Mouse (Mus musculus): ENCODE measurements around the gene Ndrg2.

The Ndrg2 gene

GRCm38 (mm10) chr14:51892191-51892939, 21.6 kb downstream of the Ndrg2 start, which contains the start of gene Slc39a2:
Gene Slc39a2, plus strand, starts transcription at chr14:51892889.
- Histone ChIP-seq H3K4me3 (replicated peaks; ENCODE audit: low read length) (0 out of 2 replicates have a peak within 1 kb of the TSS, but pooled peaks have one; percentile 3), H3K9me3 (ENCODE audit: low read length) (no peaks in the 10 kb centered on the region), H3K36me3 (ENCODE audit: insufficient read depth, low read length) (peaks cover 44% of the 10 kb centered on the region), H3K4me1 (replicated peaks; ENCODE audit: low read depth, low read length) (peaks cover 42% of the 10 kb centered on the region), H3K27me3 (ENCODE audit: insufficient read depth, low read length) (peaks cover 16% of the 10 kb centered on the region)
- peak; percentile 87 for TF ChIP-seq NANOG (IDR thresholded peaks at IDR 0.05; ENCODE audit: borderline replicate concordance, low read length)
- no peak for TF ChIP-seq CTCF (conservative IDR thresholded peaks at IDR 0.05; ENCODE audit: low read length)

DNA sequence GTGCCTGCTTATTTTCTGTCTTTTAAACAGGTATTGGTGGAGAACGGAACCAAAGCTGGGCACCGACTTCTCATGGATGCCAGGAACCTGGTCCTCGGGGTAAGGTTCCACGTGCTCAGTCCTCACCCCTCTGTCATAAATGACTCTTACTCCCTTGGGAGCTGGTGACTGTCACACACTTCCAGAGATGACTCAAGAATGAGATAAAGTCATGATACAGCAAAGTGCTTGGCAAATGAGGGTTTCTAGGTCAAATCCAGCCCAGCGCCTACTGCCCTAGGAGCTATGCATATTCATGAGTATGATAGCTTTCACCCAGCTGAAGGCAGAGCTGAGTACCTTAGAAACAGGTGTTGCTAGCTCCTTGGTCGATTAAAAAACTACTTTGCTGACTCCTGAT, 24.1 kb downstream of the Ndrg2 start:
- H3K27me3 ChIP-seq (ENCODE audit: insufficient read depth, low read length) = peaks cover 3% of the 10 kb centered on the region

DNA sequence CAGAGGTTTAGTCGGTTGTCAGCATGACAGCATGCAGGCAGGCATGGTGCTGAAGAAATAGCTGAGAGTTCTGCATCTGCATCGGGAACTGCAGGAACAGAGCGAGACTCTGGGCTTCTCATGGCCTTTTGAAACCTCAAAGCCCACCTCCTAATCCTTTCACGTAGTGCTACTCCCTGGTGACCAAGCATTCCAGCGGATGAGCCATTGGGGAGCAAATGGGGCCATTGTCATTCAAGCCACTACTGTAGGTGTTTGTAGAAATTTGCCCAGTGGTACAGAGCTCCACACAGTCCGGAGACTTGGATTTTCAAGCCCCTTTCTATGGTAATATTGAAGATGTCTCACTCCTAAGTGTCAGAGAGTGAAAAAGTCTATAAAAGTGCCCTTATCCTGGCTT, 27.9 kb downstream of the Ndrg2 start:
- no peaks in the 10 kb centered on the region for H3K9me3 ChIP-seq (ENCODE audit: low read length)
- peak overlapping the region; percentile 94 for H3K4me3 ChIP-seq (replicated peaks; ENCODE audit: low read length)
- H3K36me3 ChIP-seq (ENCODE audit: insufficient read depth, low read length) = peaks cover 43% of the 10 kb centered on the region
- no peaks in the 10 kb centered on the region for H3K27me3 ChIP-seq (ENCODE audit: insufficient read depth, low read length)
- TF ChIP-seq POU5F1 (IDR thresholded peaks at IDR 0.05; ENCODE audit: borderline replicate concordance, low read length) (no peak), CTCF (conservative IDR thresholded peaks at IDR 0.05; ENCODE audit: low read length) (no peak)
- peaks cover 25% of the 10 kb centered on the region for H3K4me1 ChIP-seq (replicated peaks; ENCODE audit: low read depth, low read length)

More for the DNA sequence above, 24.1 kb downstream of the Ndrg2 start:
- Histone ChIP-seq H3K4me3 (replicated peaks; ENCODE audit: low read length) (no peak overlapping the region), H3K9me3 (ENCODE audit: low read length) (no peaks in the 10 kb centered on the region), H3K36me3 (ENCODE audit: insufficient read depth, low read length) (peaks cover 52% of the 10 kb centered on the region), H3K4me1 (replicated peaks; ENCODE audit: low read depth, low read length) (peaks cover 53% of the 10 kb centered on the region)
- TF ChIP-seq NANOG (IDR thresholded peaks at IDR 0.05; ENCODE audit: borderline replicate concordance, low read length) = no peak
- TF ChIP-seq POU5F1 (IDR thresholded peaks at IDR 0.05; ENCODE audit: borderline replicate concordance, low read length) = peak; percentile 75; the same call in 1 of the 2 replicates
- TF ChIP-seq CTCF (conservative IDR thresholded peaks at IDR 0.05; ENCODE audit: low read length) = no peak

GRCm38 (mm10) chr14:51884598-51885331, 29.2 kb downstream of the Ndrg2 start, which contains the start of gene Mettl17:
Gene Mettl17, plus strand, starts transcription at chr14:51884842.
- no peaks in the 10 kb centered on the region for H3K27me3 ChIP-seq (ENCODE audit: insufficient read depth, low read length)
- H3K4me1 ChIP-seq (replicated peaks; ENCODE audit: low read depth, low read length) = peaks cover 24% of the 10 kb centered on the region
- peak within 1 kb of the TSS; percentile 94 for H3K4me3 ChIP-seq (replicated peaks; ENCODE audit: low read length)
- peaks cover 30% of the 10 kb centered on the region for H3K36me3 ChIP-seq (ENCODE audit: insufficient read depth, low read length)
- H3K9me3 ChIP-seq (ENCODE audit: low read length) = no peaks in the 10 kb centered on the region
- no peak for TF ChIP-seq NANOG (IDR thresholded peaks at IDR 0.05; ENCODE audit: borderline replicate concordance, low read length)
- TF ChIP-seq CTCF (conservative IDR thresholded peaks at IDR 0.05; ENCODE audit: low read length) = no peak
- no peak for TF ChIP-seq POU5F1 (IDR thresholded peaks at IDR 0.05; ENCODE audit: borderline replicate concordance, low read length)

DNA sequence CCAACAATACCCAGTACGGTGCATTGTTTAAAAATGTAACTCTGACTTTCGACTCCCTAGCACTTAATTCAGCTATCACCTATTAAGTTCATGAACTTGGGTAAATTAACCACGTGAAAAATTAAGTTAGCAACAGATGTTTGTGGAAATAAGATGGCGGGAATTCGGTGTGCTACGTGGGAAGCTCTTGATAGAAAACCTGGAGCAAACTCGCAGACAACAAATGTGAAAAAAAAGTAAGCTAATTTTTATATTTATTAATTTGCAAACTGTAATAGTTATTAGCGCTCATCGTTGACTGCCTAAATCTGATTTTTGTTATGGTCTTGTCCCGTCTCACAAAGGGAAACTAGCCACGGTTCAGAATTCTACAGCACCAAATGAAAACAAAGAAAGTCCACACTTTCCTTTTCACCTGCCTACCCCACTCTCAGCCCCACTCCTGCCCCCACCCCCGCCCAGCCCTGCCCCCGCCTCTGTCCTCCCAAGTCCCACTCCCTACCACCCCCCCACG, 29.9 kb downstream of the Ndrg2 start:
- no peaks in the 10 kb centered on the region for H3K9me3 ChIP-seq (ENCODE audit: low read length)
- H3K36me3 ChIP-seq (ENCODE audit: insufficient read depth, low read length) = peaks cover 24% of the 10 kb centered on the region
- H3K4me1 ChIP-seq (replicated peaks; ENCODE audit: low read depth, low read length) = peaks cover 24% of the 10 kb centered on the region
- peak overlapping the region; percentile 68 for H3K4me3 ChIP-seq (replicated peaks; ENCODE audit: low read length)
- no peak for TF ChIP-seq NANOG (IDR thresholded peaks at IDR 0.05; ENCODE audit: borderline replicate concordance, low read length)
- no peak for TF ChIP-seq CTCF (conservative IDR thresholded peaks at IDR 0.05; ENCODE audit: low read length)
- no peak for TF ChIP-seq POU5F1 (IDR thresholded peaks at IDR 0.05; ENCODE audit: borderline replicate concordance, low read length)
- no peaks in the 10 kb centered on the region for H3K27me3 ChIP-seq (ENCODE audit: insufficient read depth, low read length)

DNA sequence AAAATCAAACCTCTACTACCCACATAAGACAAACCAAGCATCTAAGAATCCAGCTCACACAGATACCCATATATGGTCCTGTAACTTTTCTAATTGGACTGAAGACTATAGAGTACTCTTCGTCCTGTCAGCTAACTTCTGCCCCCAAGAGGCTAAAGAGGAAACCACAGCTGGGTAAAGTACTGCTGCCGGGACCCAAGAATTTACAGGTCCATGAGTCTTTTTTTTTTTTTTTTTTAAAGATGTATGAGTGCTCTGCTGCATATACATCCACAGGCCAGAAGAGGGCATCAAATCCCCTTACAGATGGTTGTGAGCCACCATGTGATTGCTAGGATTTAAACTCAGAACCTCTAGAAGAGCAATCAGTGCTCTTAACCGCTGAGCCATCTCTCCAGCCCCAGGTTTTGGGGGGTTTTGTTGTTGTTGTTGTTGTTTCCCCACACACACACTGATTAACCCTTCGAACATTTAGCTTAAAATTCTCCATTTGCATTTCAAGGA, 30.4 kb downstream of the Ndrg2 start:
- no peaks in the 10 kb centered on the region for H3K27me3 ChIP-seq (ENCODE audit: insufficient read depth, low read length)
- TF ChIP-seq CTCF (conservative IDR thresholded peaks at IDR 0.05; ENCODE audit: low read length) (peak; percentile 60), POU5F1 (IDR thresholded peaks at IDR 0.05; ENCODE audit: borderline replicate concordance, low read length) (no peak)

GRCm38 (mm10) chr14:51877517-51877916, 36.4 kb downstream of the Ndrg2 start:
- H3K36me3 ChIP-seq (ENCODE audit: insufficient read depth, low read length) = no peaks in the 10 kb centered on the region
- H3K27me3 ChIP-seq (ENCODE audit: insufficient read depth, low read length) = no peaks in the 10 kb centered on the region
- no peak overlapping the region for H3K4me3 ChIP-seq (replicated peaks; ENCODE audit: low read length)
- no peaks in the 10 kb centered on the region for H3K9me3 ChIP-seq (ENCODE audit: low read length)
- peaks cover 8% of the 10 kb centered on the region for H3K4me1 ChIP-seq (replicated peaks; ENCODE audit: low read depth, low read length)
- no peak for TF ChIP-seq POU5F1 (IDR thresholded peaks at IDR 0.05; ENCODE audit: borderline replicate concordance, low read length)
- TF ChIP-seq NANOG (IDR thresholded peaks at IDR 0.05; ENCODE audit: borderline replicate concordance, low read length) = no peak
- no peak for TF ChIP-seq CTCF (conservative IDR thresholded peaks at IDR 0.05; ENCODE audit: low read length)

More for the DNA sequence above, 30.4 kb downstream of the Ndrg2 start:
- peaks cover 19% of the 10 kb centered on the region for H3K36me3 ChIP-seq (ENCODE audit: insufficient read depth, low read length)
- H3K9me3 ChIP-seq (ENCODE audit: low read length) = no peaks in the 10 kb centered on the region
- peaks cover 24% of the 10 kb centered on the region for H3K4me1 ChIP-seq (replicated peaks; ENCODE audit: low read depth, low read length)
- H3K4me3 ChIP-seq (replicated peaks; ENCODE audit: low read length) = peak overlapping the region; percentile 68

GRCm38 (mm10) chr14:51871741-51872140, 42.2 kb downstream of the Ndrg2 start:
- peaks cover 10% of the 10 kb centered on the region for H3K4me1 ChIP-seq (replicated peaks; ENCODE audit: low read depth, low read length)
- TF ChIP-seq CTCF (conservative IDR thresholded peaks at IDR 0.05; ENCODE audit: low read length) = no peak
- TF ChIP-seq NANOG (IDR thresholded peaks at IDR 0.05; ENCODE audit: borderline replicate concordance, low read length) = no peak
- no peak for TF ChIP-seq POU5F1 (IDR thresholded peaks at IDR 0.05; ENCODE audit: borderline replicate concordance, low read length)

More at GRCm38 (mm10) chr14:51871741-51872140, 42.2 kb downstream of the Ndrg2 start:
- Histone ChIP-seq H3K9me3 (ENCODE audit: low read length) (no peaks in the 10 kb centered on the region), H3K36me3 (ENCODE audit: insufficient read depth, low read length) (no peaks in the 10 kb centered on the region), H3K27me3 (ENCODE audit: insufficient read depth, low read length) (no peaks in the 10 kb centered on the region), H3K4me3 (replicated peaks; ENCODE audit: low read length) (no peak overlapping the region)
